Mouse (Mus musculus) bone marrow, adult 2 months (tissue): ENCODE results near the gene Kat14. TPM values are rescaled to one million over a fixed set of nuclear protein-coding genes. Genes with fewer than 3 reads are reported as not detected.
A peak's percentile ranks its signal among the peaks of the same experiment; 100 is the strongest.

Experiments
- H3K27ac ChIP-seq: fragments of 200-500 bp; 2 replicates; pipeline ENCODE4 v1.5.1; 2012; ENCODE audit warnings: low read depth, mild to moderate bottlenecking, control low read depth, inconsistent platforms, low read length; ENCODE audit not compliant: control insufficient read depth, poor library complexity, insufficient read depth
- H3K4me1 ChIP-seq: fragments of 200-500 bp; 2 replicates; pipeline ENCODE4 v1.6.1; 2011; ENCODE audit warnings: low read length; ENCODE audit not compliant: control insufficient read depth, insufficient read depth
- H3K4me3 ChIP-seq: fragments of 200-500 bp; replicated peaks from 2 replicates; pipeline ENCODE3; 2011; ENCODE audit warnings: mild to moderate bottlenecking, low read depth, low read length, control low read depth; ENCODE audit not compliant: control insufficient read depth
- CTCF ChIP-seq: fragments of 200-500 bp; IDR thresholded peaks from 2 replicates; pipeline ENCODE4 v1.5.1; 2011; ENCODE audit warnings: low read length, control low read depth; ENCODE audit not compliant: control insufficient read depth, insufficient read depth
- POLR2A ChIP-seq: fragments of 200-500 bp; IDR thresholded peaks from 2 replicates; pipeline ENCODE4 v1.6.1; 2011; ENCODE audit warnings: low read depth, mild to moderate bottlenecking, control low read depth, low read length, borderline replicate concordance; ENCODE audit not compliant: control insufficient read depth
- WGBS: fragments of 180-500 bp; shearing (Covaris S2); methylation state at CpG from one replicate; pipeline ENCODE4 v1.1.7; 2018; 5-methylcytosine and 5-hydroxymethylcytosine counted together
- polyA plus RNA-seq: library from polyadenylated mRNA; stranded (reverse); fragments of >200 nt; gene quantifications from 2 replicates; pipeline ENCODE4 v1.2.4, GENCODE M21; 2011; ENCODE audit warnings: low replicate concordance; ENCODE audit not compliant: missing spikeins, insufficient read depth, insufficient read length

The Kat14 gene
- polyA plus RNA-seq, 1 experiment = 20.0 TPM

- Histone ChIP-seq H3K4me1 (no peaks in the 10 kb centered on the region), H3K27ac (peak overlapping the region; percentile 92; the same call in 1 of the 2 replicates), H3K4me3 (peak overlapping the region; percentile 92)
- WGBS = under 1% methylated on average over 12 of the region's 12 CpGs
- TF ChIP-seq CTCF (no peak), POLR2A (no peak)
Measured at GRCm38 (mm10) chr2:144369511-144369910, 728 bp downstream of the Kat14 start.

GRCm38 (mm10) chr2:144371566-144371965 is 2.8 kb downstream of the Kat14 start:
- 79% methylated on average over 4 of the region's 4 CpGs for WGBS
- H3K4me1 ChIP-seq = no peaks in the 10 kb centered on the region
- no peak overlapping the region for H3K4me3 ChIP-seq
- no peak overlapping the region for H3K27ac ChIP-seq
- TF ChIP-seq CTCF (no peak), POLR2A (no peak)

- TF ChIP-seq CTCF (no peak), POLR2A (no peak)
- Histone ChIP-seq H3K4me3 (no peak overlapping the region), H3K4me1 (no peaks in the 10 kb centered on the region), H3K27ac (no peak overlapping the region)
- WGBS = 86% methylated on average over 9 of the region's 9 CpGs
Measured at GRCm38 (mm10) chr2:144373063-144373462, 4.3 kb downstream of the Kat14 start.

- Histone ChIP-seq H3K27ac (no peak overlapping the region), H3K4me3 (no peak overlapping the region), H3K4me1 (no peaks in the 10 kb centered on the region)
- 86% methylated on average over 10 of the region's 10 CpGs for WGBS
- no peak for TF ChIP-seq POLR2A
- TF ChIP-seq CTCF = no peak
Measured at GRCm38 (mm10) chr2:144375063-144375703, 6.4 kb downstream of the Kat14 start.

- Histone ChIP-seq H3K4me1 (no peaks in the 10 kb centered on the region), H3K4me3 (no peak overlapping the region), H3K27ac (no peak overlapping the region)
- WGBS = 92% methylated on average over 3 of the region's 3 CpGs
- TF ChIP-seq POLR2A (no peak), CTCF (no peak)
Measured at GRCm38 (mm10) chr2:144381293-144381692, 12.5 kb downstream of the Kat14 start.

- H3K4me1 ChIP-seq = no peaks in the 10 kb centered on the region
- no peak for TF ChIP-seq CTCF
- H3K27ac ChIP-seq = no peak overlapping the region
- WGBS = 94% methylated on average over 4 of the region's 4 CpGs
- H3K4me3 ChIP-seq = no peak overlapping the region
Measured at GRCm38 (mm10) chr2:144381741-144382140, 13.0 kb downstream of the Kat14 start.

GRCm38 (mm10) chr2:144382624-144383138 is 13.9 kb downstream of the Kat14 start:
- TF ChIP-seq CTCF (no peak), POLR2A (no peak)
- Histone ChIP-seq H3K27ac (no peak overlapping the region), H3K4me3 (no peak overlapping the region), H3K4me1 (no peaks in the 10 kb centered on the region)
- 66% methylated on average over 7 of the region's 7 CpGs for WGBS

GRCm38 (mm10) chr2:144386296-144386695 is 17.5 kb downstream of the Kat14 start:
- 83% methylated on average over 2 of the region's 2 CpGs for WGBS
- TF ChIP-seq CTCF = no peak
- TF ChIP-seq POLR2A = no peak
- no peak overlapping the region for H3K4me3 ChIP-seq
- H3K27ac ChIP-seq = no peak overlapping the region
- H3K4me1 ChIP-seq = no peaks in the 10 kb centered on the region

GRCm38 (mm10) chr2:144388416-144388815 is 19.6 kb downstream of the Kat14 start:
- H3K4me3 ChIP-seq = no peak overlapping the region
- H3K4me1 ChIP-seq = no peaks in the 10 kb centered on the region
- TF ChIP-seq POLR2A = no peak
- WGBS = 84% methylated on average over 3 of the region's 3 CpGs
- H3K27ac ChIP-seq = no peak overlapping the region

- Histone ChIP-seq H3K4me3 (no peak overlapping the region), H3K27ac (no peak overlapping the region), H3K4me1 (no peaks in the 10 kb centered on the region)
- 85% methylated on average over 4 of the region's 4 CpGs for WGBS
- TF ChIP-seq POLR2A (no peak), CTCF (no peak)
Measured at GRCm38 (mm10) chr2:144399531-144399930, 30.7 kb downstream of the Kat14 start.
